Mouse (Mus musculus): ENCODE data around the gene Cyp4v3.

- TF ChIP-seq POLR2A (IDR thresholded peaks at IDR 0.05; ENCODE audit: low read depth, low read length) (no peak), RCOR1 (conservative IDR thresholded peaks at IDR 0.05; ENCODE audit: low read depth, low read length) (no peak)
These were observed 8.9 kb upstream of the Cyp4v3 start for GRCm38 (mm10) chr8:45341630-45342628.
